Mouse (Mus musculus): ENCODE results near the gene Myo1e. TPM values are rescaled to one million over a fixed set of nuclear protein-coding genes. Genes with fewer than 3 reads are reported as not detected.

Myo1e gene
- total and polyA plus RNA-seq, 3 experiments = 82.3 to 186 (median 98.7) TPM

- TF ChIP-seq USF1 (IDR thresholded peaks at IDR 0.05; ENCODE audit: low read depth, low read length) = no peak
- TF ChIP-seq CTCF (conservative IDR thresholded peaks at IDR 0.05 in 1 of 2, IDR thresholded peaks at IDR 0.05 in 1 of 2; ENCODE audit: low read depth in 2 of 2, low read length in 2 of 2) = no peak
- no peak; the same call in 1 of the 2 replicates for TF ChIP-seq CHD2 (IDR thresholded peaks at IDR 0.05; ENCODE audit: low read length)
- no peak for TF ChIP-seq CHD1 (IDR thresholded peaks at IDR 0.05; ENCODE audit: low read depth, low read length)
- TF ChIP-seq EP300 (IDR thresholded peaks at IDR 0.05; ENCODE audit: low read length) = peak; percentile 61
- no peak for TF ChIP-seq MAZ (IDR thresholded peaks at IDR 0.05; ENCODE audit: low read depth, low read length)
- TF ChIP-seq RCOR1 (conservative IDR thresholded peaks at IDR 0.05; ENCODE audit: low read depth, low read length) = no peak
- TF ChIP-seq TCF12 (IDR thresholded peaks at IDR 0.05; ENCODE audit: low read depth, low read length) = peak; percentile 69; the same call in 1 of the 2 replicates
- no peak for TF ChIP-seq MAFK (IDR thresholded peaks at IDR 0.05; ENCODE audit: insufficient replicate concordance, low read length)
- TF ChIP-seq GABPA (IDR thresholded peaks at IDR 0.05; ENCODE audit: insufficient replicate concordance, low read depth, low read length) = no peak
- TF ChIP-seq JUND (conservative IDR thresholded peaks at IDR 0.05; ENCODE audit: low read depth, low read length) = no peak
- TF ChIP-seq JUN (IDR thresholded peaks at IDR 0.05; ENCODE audit: insufficient read depth, low read depth, low read length) = no peak
- no peak for TF ChIP-seq SIN3A (IDR thresholded peaks at IDR 0.05; ENCODE audit: low read length)
- no peak for TF ChIP-seq ZNF384 (IDR thresholded peaks at IDR 0.05; ENCODE audit: low read depth, low read length)
- TF ChIP-seq BHLHE40 (IDR thresholded peaks at IDR 0.05; ENCODE audit: low read depth, low read length) = no peak; the same call in 1 of the 2 replicates
- no peak for TF ChIP-seq MAX (IDR thresholded peaks at IDR 0.05; ENCODE audit: low read length)
- no peak for TF ChIP-seq POLR2A (IDR thresholded peaks at IDR 0.05; ENCODE audit: low read depth, low read length)
- no peak for TF ChIP-seq UBTF (IDR thresholded peaks at IDR 0.05; ENCODE audit: low read depth, low read length)
- TF ChIP-seq MXI1 (IDR thresholded peaks at IDR 0.05; ENCODE audit: low read depth, low read length) = peak; percentile 20; the same call in 1 of the 2 replicates
- TF ChIP-seq USF2 (conservative IDR thresholded peaks at IDR 0.05; ENCODE audit: low read depth, low read length) = no peak
- no peak for TF ChIP-seq ZKSCAN1 (IDR thresholded peaks at IDR 0.05; ENCODE audit: borderline replicate concordance, low read depth, low read length)
Observed at GRCm38 (mm10) chr9:70241411-70241961, 34.3 kb downstream of the Myo1e start (continued).

GRCm38 (mm10) chr9:70242112-70242862 lies 35.1 kb downstream of the Myo1e start:
- TF ChIP-seq CHD2 (IDR thresholded peaks at IDR 0.05; ENCODE audit: low read length) (peak; percentile 43; the same call in 1 of the 2 replicates), ZC3H11A (IDR thresholded peaks at IDR 0.05; ENCODE audit: low read depth, low read length) (no peak), SIN3A (IDR thresholded peaks at IDR 0.05; ENCODE audit: low read length) (0 out of 2 replicates have a peak, but pooled peaks have one; percentile 32), EP300 (IDR thresholded peaks at IDR 0.05; ENCODE audit: low read length) (peak; percentile 31), CHD1 (IDR thresholded peaks at IDR 0.05; ENCODE audit: low read depth, low read length) (peak; percentile 87), ZMIZ1 (IDR thresholded peaks at IDR 0.05; ENCODE audit: low read depth, low read length) (0 out of 2 replicates have a peak, but pooled peaks have one; percentile 37), MEF2A (IDR thresholded peaks at IDR 0.05; ENCODE audit: borderline replicate concordance, low read depth, low read length) (peak; percentile 13; the same call in 1 of the 2 replicates), IRF4 (IDR thresholded peaks at IDR 0.05; ENCODE audit: low read depth, low read length) (peak; percentile 52; the same call in 1 of the 2 replicates), ELF1 (IDR thresholded peaks at IDR 0.05; ENCODE audit: low read depth, low read length) (peak; percentile 65), E2F4 (IDR thresholded peaks at IDR 0.05; ENCODE audit: insufficient replicate concordance, low read depth, low read length) (no peak), MAX (IDR thresholded peaks at IDR 0.05; ENCODE audit: low read length) (peak; percentile 47; the same call in 1 of the 2 replicates), ZKSCAN1 (IDR thresholded peaks at IDR 0.05; ENCODE audit: borderline replicate concordance, low read depth, low read length) (no peak), POLR2A (IDR thresholded peaks at IDR 0.05; ENCODE audit: low read depth, low read length) (0 out of 2 replicates have a peak, but pooled peaks have one; percentile 33), TCF12 (IDR thresholded peaks at IDR 0.05; ENCODE audit: low read depth, low read length) (0 out of 2 replicates have a peak, but pooled peaks have one; percentile 30), MYC (IDR thresholded peaks at IDR 0.05; ENCODE audit: low read depth, low read length) (no peak), HCFC1 (IDR thresholded peaks at IDR 0.05; ENCODE audit: low read depth, low read length) (no peak)
- Histone ChIP-seq H3K27me3 (replicated peaks) (no peaks in the 10 kb centered on the region), H3K27ac (ENCODE audit: insufficient read depth, low read depth) (peak overlapping the region; percentile 92), H3K79me2 (replicated peaks; ENCODE audit: control insufficient read depth, extremely low read depth, insufficient read depth, poor library complexity, severe bottlenecking) (peaks cover 73% of the 10 kb centered on the region), H3K9me3 (replicated peaks; ENCODE audit: low read length) (peaks cover 2% of the 10 kb centered on the region), H3K4me3 (replicated peaks in 1 of 3; ENCODE audit: low read depth in 2 of 3, low read length in 2 of 3, poor library complexity in 1 of 3) (peak overlapping the region in 1 of 3 experiments; percentile 34), H3K4me2 (ENCODE audit: insufficient read depth, low read depth, poor library complexity, severe bottlenecking) (peak overlapping the region; percentile 17), H3K4me1 (ENCODE audit: control insufficient read depth in 1 of 2, insufficient read depth in 2 of 2) (peaks cover 38 to 96% of the 10 kb centered on the region in 2 experiments), H3K9ac (ENCODE audit: insufficient read depth, low read depth) (peak overlapping the region; percentile 20), H3K36me3 (replicated peaks in 1 of 2; ENCODE audit: control insufficient read depth in 1 of 2, insufficient read depth in 1 of 2, low read length in 1 of 2) (peaks cover 5 to 40% of the 10 kb centered on the region in 2 experiments)
- dilution Hi-C loops (cut with MboI; ENCODE audit: extremely low pct_ligation_motif_present, extremely low pct_unique_long_range_greater_than_20kb, low sequenced_read_pairs) (no loop called here), in situ Hi-C loops (cut with MboI; ENCODE audit: low pct_ligation_motif_present, low pct_unique_long_range_greater_than_20kb, low sequenced_read_pairs) (loop anchor here (5.0 kb wide), 1 partner anchor 35 kb away; the partner anchor contains the start of gene Myo1e)
- no peak for DNase-seq (ENCODE audit: extremely low read depth)
